Mouse (Mus musculus): ENCODE measurements around the gene Ubald2.

GRCm38 (mm10) chr11:116449341-116449740 lies 15.4 kb downstream of the Ubald2 start:
- no peak for TF ChIP-seq POLR2A (IDR thresholded peaks at IDR 0.05; ENCODE audit: borderline replicate concordance, insufficient read depth, low read length)
- TF ChIP-seq CTCF (IDR thresholded peaks at IDR 0.05; ENCODE audit: borderline replicate concordance, insufficient read depth, low read depth, low read length) = no peak
